Mouse (Mus musculus) liver, adult 2 months (tissue): ENCODE results near the gene Ephx3.

Experiments used
- CTCF ChIP-seq: fragments of 200-500 bp; IDR thresholded peaks from 2 replicates; pipeline ENCODE4 v1.5.1; 2011; ENCODE audit warnings: low read depth, low read length, control low read depth
- POLR2A ChIP-seq: fragments of 200-500 bp; IDR thresholded peaks from 2 replicates; pipeline ENCODE4 v1.6.1; 2011; ENCODE audit warnings: low read length, control low read depth; ENCODE audit not compliant: insufficient read depth; ENCODE audit errors: extremely low read depth

GRCm38 (mm10) chr17:32188863-32189636 is at the start of gene Ephx3:
- TF ChIP-seq CTCF (no peak), POLR2A (no peak)
